Mouse (Mus musculus): ENCODE measurements around the gene Sbno2.
"Not testable (repeated sequence)": the region's sequence is repeated elsewhere in the genome, so short reads cannot be mapped to it uniquely, and the experiment has no call there.

- not testable (repeated sequence) for TF ChIP-seq CTCF, EP300 (IDR thresholded peaks at IDR 0.05; ENCODE audit: low read depth)
Measured at GRCm38 (mm10) chr10:80045364-80045763, 60.0 kb downstream of the Sbno2 start.
